ENCODE assay signal across 11 mouse cellular contexts in the genomic region with DNA sequence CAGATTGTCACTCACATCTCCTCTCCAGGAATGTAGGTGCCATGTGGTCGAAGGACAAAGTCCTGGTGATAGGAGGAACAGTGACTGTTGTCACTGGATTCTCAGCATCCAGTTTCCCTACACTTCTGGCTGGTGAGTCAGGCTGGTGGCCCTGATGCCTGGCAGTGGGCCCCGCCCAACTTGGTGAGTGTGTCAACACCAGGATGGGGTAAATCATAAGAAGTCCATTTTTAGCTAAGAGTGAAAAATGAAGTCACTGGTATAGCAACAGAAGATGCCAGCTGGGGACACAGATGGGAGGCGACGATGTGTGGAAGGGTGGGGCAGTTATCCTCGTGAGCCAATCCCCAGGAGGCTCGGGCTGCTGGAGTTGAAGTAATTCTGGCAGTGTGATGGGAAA. TPM values are rescaled to one million over a fixed set of nuclear protein-coding genes. Genes with fewer than 3 reads are reported as not detected.
DNase-seq lines count a peak whose midpoint lies in the region; ATAC-seq lines count a peak whose summit lies in the region.
"Had no signal": no experiment of that assay in that cellular context is flagged by ENCODE, and none has a peak within 500 bp of the region (broad histone marks: within the 10 kb centered on the region; RNA-seq: fewer than 3 reads in every experiment).

No protein-coding gene starts in this region.

- DNase-seq in retina, embryonic 14.5 days (ENCODE audit: low spot score), result peak; percentile 19
- DNase-seq in retina, postnatal 1 day, result no peak
- DNase-seq in left cerebral cortex, adult 8-10 months (ENCODE audit: low spot score in 2 of 2), result peak; percentile 36 to 92
- DNase-seq in telencephalon, adult 2 months (ENCODE audit: low read depth, low spot score), result peak; percentile 90
- no peak for DNase-seq in kidney, adult 18-20 months
- DNase-seq in ovary, postnatal 10 days (ENCODE audit: low spot score), result no peak
- DNase-seq in hindbrain, embryonic 11.5 days (ENCODE audit: low spot score), result no peak
- DNase-seq: gastrocnemius, postnatal 25 days had no signal

- no peaks in the 10 kb centered on the region for H3K9me3 ChIP-seq in hindbrain, embryonic 11.5 days (ENCODE audit: control insufficient read depth, low read length)

- no peaks in the 10 kb centered on the region for H3K4me1 ChIP-seq in hindbrain, embryonic 11.5 days (replicated peaks; ENCODE audit: control insufficient read depth, insufficient read depth, low read length)

- H3K27ac ChIP-seq in hindbrain, embryonic 11.5 days (ENCODE audit: low read depth, low read length), result no peak overlapping the region
- H3K27ac ChIP-seq: kidney, postnatal 0 days; macrophage had no signal

- no peaks in the 10 kb centered on the region for H3K27me3 ChIP-seq in hindbrain, embryonic 11.5 days (ENCODE audit: control insufficient read depth, insufficient read depth, low read length)

- H3K36me3 ChIP-seq in hindbrain, embryonic 11.5 days (ENCODE audit: control insufficient read depth, insufficient read depth, low read length), result no peaks in the 10 kb centered on the region

- H3K4me2 ChIP-seq in hindbrain, embryonic 11.5 days (replicated peaks; ENCODE audit: low read depth, low read length), result no peak overlapping the region

- peak; percentile 91 for ATAC-seq in frontal cortex, adult (ENCODE audit: low TSS enrichment)
- ATAC-seq in hindbrain, embryonic 11.5 days (ENCODE audit: low FRiP score), result no peak

- 69% methylated on average over 6 of the region's 6 CpGs for WGBS in hindbrain, embryonic 11.5 days

- no peak overlapping the region for H3K4me3 ChIP-seq in hindbrain, embryonic 11.5 days (ENCODE audit: low read depth, low read length)

- no peak overlapping the region for H3K9ac ChIP-seq in hindbrain, embryonic 11.5 days (ENCODE audit: low read depth, low read length)

RNA-seq across cellular contexts. Expression of gene Lipc, which starts 46.7 kb away (rescaled TPM):
- under 1 TPM in 2 of 4 experiments, not detected in 2; 0.22 to 0.25 TPM for total RNA-seq in left cerebral cortex, adult 8-10 months (2022)
- polyA plus RNA-seq in hindbrain, embryonic 11.5 days (2014; fragmentation: Nextera tagmentation; extraction: Ambion mirVana), result not detected in 2 replicates
- total RNA-seq: gastrocnemius, postnatal 25 days had no signal

Comparison
In these comparisons a context has a peak if more than half of its experiments do, and no peak if none do; other contexts are left out.
1. DNase-seq: peak in retina, embryonic 14.5 days (single experiment), left cerebral cortex, adult 8-10 months (2 of 2) and telencephalon, adult 2 months (single experiment); none in retina, postnatal 1 day (single experiment), kidney, adult 18-20 months (single experiment), ovary, postnatal 10 days (single experiment) and hindbrain, embryonic 11.5 days (single experiment).